Mouse (Mus musculus) midbrain, embryonic 16.5 days (tissue): ENCODE measurements around the gene Ankrd34a. TPM values are rescaled to one million over a fixed set of nuclear protein-coding genes. Genes with fewer than 3 reads are reported as not detected.

Experiments
- ATAC-seq: fragments of 200-750 bp; cut with Nextera tagmentation; 2 replicates; pipeline ENCODE4 v1.8.0; 2017; ENCODE audit warnings: moderate TSS enrichment
- H3K27ac ChIP-seq: fragments of 300-500 bp; sonication (generic); 2 replicates; pipeline ENCODE4 v1.5.1; 2014; ENCODE audit warnings: mild to moderate bottlenecking, low read length, mixed read lengths
- H3K27me3 ChIP-seq: fragments of 300-500 bp; sonication (generic); 2 replicates; pipeline ENCODE4 v1.6.1; 2014; ENCODE audit warnings: low read depth, low read length, mixed read lengths; ENCODE audit not compliant: control insufficient read depth, insufficient read depth
- H3K36me3 ChIP-seq: fragments of 300-500 bp; sonication (generic); 2 replicates; pipeline ENCODE4 v1.6.1; 2014; ENCODE audit warnings: mild to moderate bottlenecking, low read length, moderate library complexity, mixed read lengths; ENCODE audit not compliant: control insufficient read depth, insufficient read depth
- H3K4me1 ChIP-seq: fragments of 300-500 bp; sonication (generic); 2 replicates; pipeline ENCODE4 v1.6.1; 2014; ENCODE audit warnings: mild to moderate bottlenecking, low read length, mixed read lengths; ENCODE audit not compliant: control insufficient read depth, insufficient read depth
- H3K4me2 ChIP-seq: fragments of 300-500 bp; sonication (generic); 2 replicates; pipeline ENCODE4 v1.6.1; 2014; ENCODE audit warnings: mild to moderate bottlenecking, low read length, mixed read lengths
- H3K4me3 ChIP-seq: fragments of 300-500 bp; sonication (generic); 2 replicates; pipeline ENCODE4 v1.5.1; 2014; ENCODE audit warnings: low read depth, mild to moderate bottlenecking, low read length, moderate library complexity, mixed read lengths
- H3K9ac ChIP-seq: fragments of 300-500 bp; sonication (generic); 2 replicates; pipeline ENCODE4 v1.6.1; 2014; ENCODE audit warnings: low read depth, low read length, mixed read lengths
- H3K9me3 ChIP-seq: fragments of 300-500 bp; sonication (generic); replicated peaks from 2 replicates; pipeline ENCODE4 v1.6.1; 2014; ENCODE audit warnings: mild to moderate bottlenecking, low read length, mixed read lengths; ENCODE audit not compliant: control insufficient read depth, poor library complexity, severe bottlenecking
- WGBS: fragments of 180-500 bp; shearing (Covaris S2); extraction: QIAGEN DNeasy Blood & Tissue Kit; methylation state at CpG from one replicate; pipeline ENCODE4 v1.1.7; 2014; 5-methylcytosine and 5-hydroxymethylcytosine counted together
- polyA plus RNA-seq: library from polyadenylated mRNA; unstranded; fragments of >200 nt; fragmentation: Nextera tagmentation; extraction: Ambion mirVana; gene quantifications from 2 replicates; pipeline ENCODE4 v1.2.1, GENCODE M21; 2015

The Ankrd34a gene
- polyA plus RNA-seq, 1 experiment from 2014 or later: 20.6 TPM

- Histone ChIP-seq H3K27me3 (no peaks in the 10 kb centered on the region), H3K9ac (no peak overlapping the region), H3K36me3 (no peaks in the 10 kb centered on the region), H3K4me3 (no peak overlapping the region), H3K9me3 (no peaks in the 10 kb centered on the region), H3K4me2 (no peak overlapping the region), H3K4me1 (no peaks in the 10 kb centered on the region), H3K27ac (no peak overlapping the region)
- WGBS: 88% methylated on average over 8 of the region's 8 CpGs
- ATAC-seq: no peak
These were observed 29.6 kb upstream of the Ankrd34a start for GRCm38 (mm10) chr3:96566661-96567450.

- ATAC-seq: no peak
- H3K4me1 ChIP-seq: no peaks in the 10 kb centered on the region
- no peaks in the 10 kb centered on the region for H3K36me3 ChIP-seq
- WGBS: 64% methylated on average over 8 of the region's 8 CpGs
- H3K27me3 ChIP-seq: no peaks in the 10 kb centered on the region
- no peak overlapping the region for H3K9ac ChIP-seq
- no peaks in the 10 kb centered on the region for H3K9me3 ChIP-seq
- H3K27ac ChIP-seq: no peak overlapping the region
- no peak overlapping the region for H3K4me2 ChIP-seq
- H3K4me3 ChIP-seq: no peak overlapping the region
These were observed 27.8 kb upstream of the Ankrd34a start for GRCm38 (mm10) chr3:96568605-96569004.

- no peak overlapping the region for H3K9ac ChIP-seq
- H3K27ac ChIP-seq: no peak overlapping the region
- H3K4me3 ChIP-seq: no peak overlapping the region
- no peaks in the 10 kb centered on the region for H3K36me3 ChIP-seq
- no peaks in the 10 kb centered on the region for H3K9me3 ChIP-seq
- no peaks in the 10 kb centered on the region for H3K4me1 ChIP-seq
- 86% methylated on average over 13 of the region's 13 CpGs for WGBS
- no peak for ATAC-seq
- no peaks in the 10 kb centered on the region for H3K27me3 ChIP-seq
- no peak overlapping the region for H3K4me2 ChIP-seq
These were observed 26.9 kb upstream of the Ankrd34a start for GRCm38 (mm10) chr3:96569506-96569905.

DNA sequence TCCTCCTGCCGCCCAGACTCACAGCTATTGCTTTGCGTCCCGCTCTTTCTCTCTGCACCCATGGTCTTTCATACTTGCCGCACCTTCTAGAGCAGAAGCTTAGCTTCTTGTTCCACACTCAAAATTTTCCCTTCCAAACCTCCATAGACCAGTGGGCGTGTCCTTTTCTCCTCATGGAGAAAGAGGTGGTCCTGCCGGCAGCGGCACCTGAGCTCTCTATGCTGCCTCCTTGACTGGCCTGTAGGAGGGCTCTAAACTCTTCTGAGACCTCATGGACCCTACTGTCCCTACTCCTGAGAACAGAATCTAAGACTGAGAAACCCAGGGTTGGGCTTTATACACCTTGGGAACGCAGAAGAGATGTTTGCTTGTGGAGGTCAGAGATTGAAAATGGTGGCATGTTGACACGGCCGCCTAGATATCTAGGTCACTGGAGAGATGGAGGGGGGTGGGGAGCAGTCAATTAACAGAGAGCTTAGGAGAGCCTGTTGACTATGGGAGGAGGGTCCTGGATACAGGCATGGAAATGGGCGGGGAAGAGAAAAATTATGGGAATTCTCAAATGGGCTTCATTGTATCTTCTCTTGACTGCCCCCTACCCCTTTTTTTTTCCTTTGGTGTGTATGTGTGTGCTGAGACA, 26.4 kb upstream of the Ankrd34a start:
- H3K27ac ChIP-seq: no peak overlapping the region
- no peaks in the 10 kb centered on the region for H3K36me3 ChIP-seq
- no peaks in the 10 kb centered on the region for H3K9me3 ChIP-seq
- 92% methylated on average over 11 of the region's 11 CpGs for WGBS
- no peak for ATAC-seq
- no peak overlapping the region for H3K4me3 ChIP-seq
- H3K9ac ChIP-seq: no peak overlapping the region
- H3K4me2 ChIP-seq: no peak overlapping the region
- H3K4me1 ChIP-seq: no peaks in the 10 kb centered on the region
- no peaks in the 10 kb centered on the region for H3K27me3 ChIP-seq

DNA sequence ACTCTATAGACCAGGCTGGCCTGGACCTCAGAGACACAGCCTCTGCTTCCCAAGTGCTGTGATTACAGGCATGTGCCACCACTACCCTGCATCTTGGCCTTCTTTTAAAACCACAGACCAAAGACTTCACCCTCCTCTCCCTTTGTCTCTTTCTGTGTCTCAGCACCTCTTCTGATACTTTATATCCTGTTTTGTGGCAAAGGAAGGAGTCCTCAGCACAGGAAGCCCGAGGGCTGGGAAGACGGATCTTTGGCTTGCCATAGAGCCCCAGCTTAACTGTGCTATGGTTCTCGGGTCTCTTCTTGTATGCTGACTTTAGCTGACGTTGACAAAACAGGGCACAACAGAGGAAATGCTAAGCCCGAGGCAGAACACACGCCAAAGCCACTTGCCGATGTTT, 25.8 kb upstream of the Ankrd34a start:
- Histone ChIP-seq H3K9ac (no peak overlapping the region), H3K4me1 (no peaks in the 10 kb centered on the region), H3K27ac (no peak overlapping the region), H3K4me3 (no peak overlapping the region), H3K36me3 (no peaks in the 10 kb centered on the region), H3K4me2 (no peak overlapping the region), H3K27me3 (no peaks in the 10 kb centered on the region), H3K9me3 (no peaks in the 10 kb centered on the region)
- ATAC-seq: no peak
- WGBS: 78% methylated on average over 7 of the region's 7 CpGs

- WGBS: 78% methylated on average over 2 of the region's 2 CpGs
- no peak overlapping the region for H3K4me3 ChIP-seq
- H3K27ac ChIP-seq: no peak overlapping the region
- no peaks in the 10 kb centered on the region for H3K27me3 ChIP-seq
- no peak for ATAC-seq
- H3K9ac ChIP-seq: no peak overlapping the region
- H3K4me1 ChIP-seq: no peaks in the 10 kb centered on the region
- no peaks in the 10 kb centered on the region for H3K9me3 ChIP-seq
- no peaks in the 10 kb centered on the region for H3K36me3 ChIP-seq
- H3K4me2 ChIP-seq: no peak overlapping the region
These were observed 25.1 kb upstream of the Ankrd34a start for GRCm38 (mm10) chr3:96571336-96571735.

GRCm38 (mm10) chr3:96571896-96572698, 24.3 kb upstream of the Ankrd34a start:
- 81% methylated on average over 16 of the region's 16 CpGs for WGBS
- Histone ChIP-seq H3K27ac (no peak overlapping the region), H3K36me3 (no peaks in the 10 kb centered on the region), H3K9me3 (no peaks in the 10 kb centered on the region), H3K4me2 (no peak overlapping the region), H3K4me1 (no peaks in the 10 kb centered on the region), H3K4me3 (no peak overlapping the region), H3K27me3 (no peaks in the 10 kb centered on the region), H3K9ac (no peak overlapping the region)
- no peak for ATAC-seq

DNA sequence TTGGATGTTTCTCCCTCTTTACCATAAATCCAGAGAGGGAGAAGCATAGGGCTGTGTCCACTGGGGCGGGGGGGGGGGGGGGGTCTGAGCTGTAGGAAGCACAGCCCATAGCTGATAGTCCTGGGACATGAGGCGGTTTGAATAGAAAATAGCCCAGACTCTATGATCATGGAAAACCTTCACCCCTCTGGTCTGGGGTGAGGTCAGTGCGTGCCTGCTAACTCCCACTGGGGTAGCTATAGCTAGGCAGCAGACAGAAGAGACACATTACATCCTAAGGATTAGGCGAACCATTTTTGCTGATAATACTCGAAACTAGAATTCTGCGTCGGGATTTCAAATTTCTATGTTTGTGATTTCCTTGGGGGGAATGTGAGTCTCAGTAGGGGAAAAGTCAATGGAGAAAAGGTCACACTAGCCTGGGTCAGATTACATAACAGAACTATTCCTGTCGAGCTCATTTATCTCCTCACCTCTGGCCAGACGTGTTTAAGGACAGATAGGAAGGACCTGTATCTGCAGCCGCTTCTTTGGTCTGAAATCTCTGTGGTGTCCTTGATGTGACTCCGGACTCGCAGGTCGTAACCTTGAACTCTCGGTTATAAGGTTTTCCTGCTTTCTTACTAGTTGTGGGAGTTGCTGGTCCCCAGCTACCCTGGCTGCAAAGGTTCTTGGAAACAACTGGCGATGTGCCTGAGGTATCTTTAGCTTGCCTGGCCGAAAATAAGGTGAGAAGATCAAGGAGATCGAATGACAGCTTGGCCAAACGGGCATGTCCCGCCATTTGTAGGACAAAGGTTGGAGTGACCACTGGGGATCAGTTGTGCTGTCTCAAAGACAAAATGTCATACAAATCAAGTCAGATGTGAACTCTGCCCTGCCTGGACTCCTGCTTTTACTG, 22.6 kb upstream of the Ankrd34a start:
- Histone ChIP-seq H3K27ac (no peak overlapping the region), H3K9me3 (no peaks in the 10 kb centered on the region), H3K36me3 (no peaks in the 10 kb centered on the region), H3K4me2 (no peak overlapping the region), H3K9ac (no peak overlapping the region), H3K4me3 (no peak overlapping the region), H3K4me1 (no peaks in the 10 kb centered on the region), H3K27me3 (no peaks in the 10 kb centered on the region)
- no peak for ATAC-seq
- WGBS: 90% methylated on average over 18 of the region's 19 CpGs
